Mouse (Mus musculus) inflammation-experienced regulatory T-cells, adult 6 months (primary cell): Measurements from ENCODE around the gene Wdr46. TPM values are rescaled to one million over a fixed set of nuclear protein-coding genes. Genes with fewer than 3 reads are reported as not detected.
A peak's percentile ranks its signal among the peaks of the same experiment; 100 is the strongest.
"Not testable (repeated sequence)": the region's sequence is repeated elsewhere in the genome, so short reads cannot be mapped to it uniquely, and the experiment has no call there.

Experiments used
- ATAC-seq: one replicate; pipeline ENCODE4 v1.8.0; 2017
- polyA plus RNA-seq, 3 experiments: library from polyadenylated mRNA; unstranded; fragments of 100-300 nt; shearing (Covaris generic); gene quantifications; one replicate each; pipeline ENCODE4 v1.2.1; 2017

The Wdr46 gene
- polyA plus RNA-seq, 3 experiments from 2014 or later = 6.8 to 11.0 (median 10.1) TPM

GRCm38 (mm10) chr17:33929371-33930279, 10.8 kb upstream of the Wdr46 start, which contains the start of gene Rgl2:
TSS of gene Rgl2 (plus strand) at chr17:33929543.
- peak; percentile 55 for ATAC-seq

DNA sequence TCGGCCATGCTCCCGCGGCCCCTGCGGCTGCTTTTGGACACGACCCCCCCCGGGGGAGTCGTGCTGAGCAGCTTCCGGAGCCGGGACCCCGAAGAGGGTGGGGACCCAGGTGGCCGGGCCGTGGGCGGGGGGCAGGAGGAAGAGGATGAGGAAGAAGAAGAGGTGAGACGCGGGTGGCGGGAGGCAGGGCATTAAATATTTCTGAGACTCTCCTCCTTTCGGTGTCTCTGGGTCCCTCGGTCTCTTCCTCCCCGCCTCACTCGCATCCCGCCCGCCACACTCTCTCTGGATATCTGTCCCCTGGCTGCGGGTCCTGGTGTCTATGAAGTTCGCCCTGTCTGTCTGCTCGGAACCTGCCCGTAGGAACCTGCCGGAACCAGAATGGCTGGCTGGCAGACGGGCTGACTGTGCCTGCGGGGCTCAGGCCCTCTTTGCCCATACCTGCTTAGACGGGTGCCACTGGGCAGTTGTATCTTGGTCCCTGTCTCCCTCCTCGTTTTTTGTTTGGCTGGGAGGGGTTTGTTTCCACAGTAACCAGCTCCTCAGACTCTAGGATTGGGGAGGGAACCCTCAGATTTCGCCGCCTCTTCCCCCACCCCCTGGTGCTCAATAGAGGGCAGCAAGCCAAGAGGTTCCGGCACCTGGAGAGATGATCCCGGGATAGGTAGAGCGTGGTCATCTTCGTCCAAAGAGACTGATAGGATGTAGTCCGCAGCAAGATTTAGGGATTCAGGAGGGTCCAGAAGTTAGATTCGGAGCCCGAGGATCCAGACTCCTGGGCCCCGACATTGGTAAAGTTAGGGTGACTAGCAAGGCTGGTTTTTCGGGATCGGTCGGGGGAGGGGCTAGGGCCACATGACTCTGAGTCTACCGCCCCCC, 9.9 kb upstream of the Wdr46 start:
- peak; percentile 30 for ATAC-seq

DNA sequence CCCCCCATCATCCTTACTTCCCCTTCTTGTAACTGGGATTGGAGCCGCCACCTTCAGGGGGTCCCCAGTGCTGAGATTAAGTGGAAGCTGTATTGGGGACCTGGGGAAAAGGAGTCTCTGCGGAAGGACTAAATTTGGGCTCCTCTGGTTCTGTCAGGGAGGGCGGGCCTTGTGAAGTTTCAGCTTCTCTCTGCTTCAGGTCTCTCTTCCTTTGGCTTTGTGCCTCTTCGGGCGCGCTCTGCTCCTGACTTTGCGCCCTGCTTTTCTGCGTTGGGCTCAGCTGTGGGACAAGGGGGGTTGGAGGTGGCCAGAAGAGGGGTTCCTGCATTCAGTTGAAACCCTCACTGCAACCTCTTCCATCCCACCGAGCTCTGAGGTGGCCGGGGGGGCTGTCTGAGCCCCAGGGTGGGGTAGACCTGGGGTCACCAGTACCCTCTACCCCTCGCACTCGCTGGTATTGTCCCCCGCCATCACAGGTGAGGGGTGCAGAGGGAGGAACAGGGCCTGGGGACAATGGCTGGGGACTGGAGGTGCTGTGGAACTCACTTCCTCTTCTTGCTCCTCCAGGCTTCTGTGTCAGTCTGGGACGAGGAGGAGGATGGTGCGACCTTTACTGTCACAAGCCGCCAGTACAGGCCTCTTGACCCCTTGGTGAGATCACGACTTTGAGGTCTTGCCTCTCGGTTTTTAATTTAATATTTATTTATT, 9.1 kb upstream of the Wdr46 start:
- ATAC-seq = peak; percentile 47

DNA sequence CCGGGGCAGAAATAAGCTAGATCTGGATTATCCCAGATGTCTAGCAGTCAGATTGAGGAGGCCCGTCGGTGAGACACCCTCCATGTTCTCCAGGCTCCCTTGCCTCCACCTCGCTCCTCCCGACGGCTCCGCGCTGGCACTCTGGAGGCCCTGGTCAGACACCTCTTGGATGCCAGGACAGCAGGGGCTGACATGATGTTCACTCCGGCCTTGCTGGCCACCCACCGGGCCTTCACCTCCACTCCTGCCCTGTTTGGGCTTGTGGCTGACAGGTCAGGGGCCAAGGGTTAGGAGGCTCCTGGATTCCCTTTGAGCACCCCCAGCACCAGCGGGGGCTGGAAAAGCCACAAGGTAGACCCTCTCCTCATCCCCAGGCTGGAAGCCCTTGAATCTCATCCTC, 8.5 kb upstream of the Wdr46 start:
- ATAC-seq = no peak

- ATAC-seq = no peak
Measured at GRCm38 (mm10) chr17:33932448-33932847, 8.0 kb upstream of the Wdr46 start.

GRCm38 (mm10) chr17:33932970-33933369, 7.5 kb upstream of the Wdr46 start:
- ATAC-seq = no peak

- ATAC-seq = no peak
Measured at GRCm38 (mm10) chr17:33935422-33936055, 4.9 kb upstream of the Wdr46 start.

DNA sequence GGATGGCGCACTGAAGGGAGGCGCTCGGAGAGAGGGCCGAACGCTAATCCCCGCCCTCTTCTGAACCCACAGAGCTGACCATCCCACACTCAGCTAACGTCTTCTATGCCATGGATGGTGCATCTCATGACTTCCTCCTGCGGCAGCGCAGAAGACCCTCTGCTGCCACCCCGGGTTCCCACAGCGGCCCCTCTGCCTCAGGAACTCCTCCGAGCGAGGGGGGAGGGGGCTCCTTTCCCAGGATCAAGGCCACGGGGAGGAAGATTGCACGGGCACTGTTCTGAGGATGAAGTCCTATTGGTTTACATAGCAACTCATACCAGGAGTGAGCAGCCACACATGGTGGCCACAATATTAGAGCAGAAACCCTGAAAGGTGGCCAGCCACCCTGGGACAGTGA, 3.5 kb upstream of the Wdr46 start:
- no peak for ATAC-seq

DNA sequence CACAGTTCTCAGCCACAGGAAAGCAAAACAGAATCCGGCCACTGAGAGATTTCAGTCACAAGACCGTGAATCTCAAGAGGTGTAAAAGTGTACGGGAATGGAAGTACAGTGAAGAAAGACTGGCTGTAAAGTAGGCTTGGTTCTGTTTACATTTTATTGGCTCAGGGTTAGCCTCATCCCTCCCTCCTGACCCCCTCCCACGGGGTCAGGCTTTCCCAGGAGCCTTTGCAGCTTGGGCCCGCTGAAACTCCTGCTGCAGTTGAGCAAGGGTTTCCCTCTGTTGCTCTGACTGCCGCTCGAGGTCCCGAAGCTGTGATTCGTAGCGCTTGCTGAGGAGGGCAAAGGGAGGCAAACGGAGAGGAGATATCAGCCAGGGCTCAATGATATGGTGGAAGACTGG, 1.7 kb upstream of the Wdr46 start:
- no peak for ATAC-seq

GRCm38 (mm10) chr17:33940981-33941380, 521 bp downstream of the Wdr46 start:
- no peak for ATAC-seq

- no peak for ATAC-seq
Measured at GRCm38 (mm10) chr17:33941381-33941780, 921 bp downstream of the Wdr46 start.

GRCm38 (mm10) chr17:33943454-33943853, 3.0 kb downstream of the Wdr46 start:
- ATAC-seq = no peak

DNA sequence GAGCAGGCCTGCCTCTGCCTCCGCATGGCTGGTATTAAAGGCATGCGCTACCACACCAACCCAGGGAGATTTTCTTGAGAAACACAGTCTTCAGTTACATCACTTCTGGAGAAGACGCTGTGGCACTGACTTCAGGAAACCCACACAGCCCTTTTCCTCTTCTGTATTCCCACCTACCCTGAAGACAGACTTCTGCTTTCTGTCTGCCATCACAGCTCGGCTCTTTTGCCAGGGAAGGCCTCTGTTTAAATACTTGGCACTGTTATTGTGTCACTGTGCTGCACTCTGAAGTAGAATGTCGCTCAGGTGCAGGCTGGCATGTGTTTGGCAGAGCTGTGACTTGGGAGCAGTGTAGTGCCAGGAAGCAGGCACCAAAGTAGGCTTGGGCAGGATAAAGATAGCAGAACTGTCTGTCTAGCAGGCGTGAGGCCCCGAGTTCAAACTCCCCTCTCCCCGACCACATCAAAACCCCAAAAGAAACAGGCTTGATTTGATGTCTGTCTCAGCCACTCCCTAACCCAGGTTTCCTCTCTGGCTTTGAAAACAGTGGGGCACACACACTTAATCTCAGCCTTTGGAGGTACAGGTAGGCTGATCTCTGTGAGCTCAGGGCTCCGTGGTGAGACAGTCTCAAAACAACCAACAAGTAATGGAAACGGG, 7.1 kb downstream of the Wdr46 start:
- peak; percentile 40 for ATAC-seq

- no peak for ATAC-seq
Measured at GRCm38 (mm10) chr17:33948090-33948904, 7.8 kb downstream of the Wdr46 start.

GRCm38 (mm10) chr17:33948905-33949537, 8.6 kb downstream of the Wdr46 start:
- no peak for ATAC-seq

DNA sequence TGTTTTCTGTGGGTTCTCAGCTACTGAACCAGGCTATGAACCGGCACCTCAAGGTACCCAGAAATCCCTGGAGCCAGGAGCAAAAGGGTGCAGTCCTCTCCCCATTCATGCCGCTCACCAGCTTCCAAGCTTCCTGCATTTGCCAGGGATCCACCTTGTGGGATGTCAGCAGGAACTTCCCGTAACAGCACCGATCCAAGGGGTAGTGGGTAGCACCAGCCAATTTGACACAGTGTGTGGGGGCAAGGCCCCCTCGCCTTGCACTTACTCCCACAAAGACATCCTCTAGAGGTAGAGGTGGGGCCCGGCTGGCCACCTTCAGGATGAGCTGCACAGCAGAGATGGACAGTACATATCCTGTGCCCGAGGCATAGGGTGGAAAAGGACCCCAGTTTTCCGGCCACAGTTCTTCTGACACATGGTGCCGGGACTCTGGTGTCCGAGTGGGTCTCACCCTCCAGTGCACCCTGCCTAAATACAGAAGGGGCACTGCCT, 9.7 kb downstream of the Wdr46 start:
- ATAC-seq = no peak

DNA sequence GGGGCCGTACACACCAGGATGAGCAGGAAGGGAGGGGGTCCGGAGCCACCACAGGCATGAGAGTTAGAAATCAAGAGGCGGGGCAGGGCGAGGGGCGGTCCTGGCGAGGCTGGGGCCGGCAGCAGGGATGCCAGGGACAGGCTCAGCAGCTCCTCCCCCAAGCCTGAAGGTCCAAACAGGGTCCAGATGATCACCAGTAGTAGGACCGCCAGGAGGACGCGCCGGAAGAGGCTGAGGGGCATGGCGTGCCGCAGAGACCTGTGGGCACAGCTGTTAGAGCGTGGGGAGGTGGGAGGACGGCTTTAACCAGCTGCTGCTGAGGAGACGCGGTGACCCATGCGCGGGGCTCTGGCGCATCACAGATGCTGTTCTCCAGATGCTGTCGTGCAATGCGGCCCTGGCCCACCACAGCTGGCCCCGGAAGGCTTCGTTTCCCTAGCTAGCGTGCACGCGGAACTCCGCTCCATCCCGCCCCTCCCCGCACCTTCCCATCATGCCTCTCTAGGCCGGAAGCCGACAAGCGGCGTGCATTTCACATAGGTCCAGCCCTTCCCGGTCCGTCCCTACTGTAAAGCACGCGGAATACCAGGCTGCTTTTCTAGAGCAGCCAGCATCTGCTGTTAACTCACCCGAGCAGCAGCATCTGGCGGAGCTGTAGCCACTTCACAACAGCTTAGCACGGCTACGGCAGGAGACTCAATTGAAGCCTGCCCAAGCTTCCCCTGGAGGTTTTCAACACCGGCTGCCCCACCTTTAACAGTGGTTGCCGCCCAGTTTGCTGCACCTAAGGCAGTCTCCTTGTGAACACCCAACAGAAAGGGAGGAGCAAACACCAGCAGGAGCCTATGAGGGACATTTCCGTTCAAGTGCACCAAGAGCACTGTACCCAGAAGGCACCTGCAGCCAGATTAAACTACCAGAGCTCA, 10.8 kb downstream of the Wdr46 start, which contains the start of gene B3galt4:
Gene B3galt4 (minus strand): TSS at position 468 of the 926 bp plus-strand sequence.
- peak; percentile 66 for ATAC-seq

- ATAC-seq = not testable (repeated sequence)
Measured at GRCm38 (mm10) chr17:33952015-33952414, 11.6 kb downstream of the Wdr46 start.

DNA sequence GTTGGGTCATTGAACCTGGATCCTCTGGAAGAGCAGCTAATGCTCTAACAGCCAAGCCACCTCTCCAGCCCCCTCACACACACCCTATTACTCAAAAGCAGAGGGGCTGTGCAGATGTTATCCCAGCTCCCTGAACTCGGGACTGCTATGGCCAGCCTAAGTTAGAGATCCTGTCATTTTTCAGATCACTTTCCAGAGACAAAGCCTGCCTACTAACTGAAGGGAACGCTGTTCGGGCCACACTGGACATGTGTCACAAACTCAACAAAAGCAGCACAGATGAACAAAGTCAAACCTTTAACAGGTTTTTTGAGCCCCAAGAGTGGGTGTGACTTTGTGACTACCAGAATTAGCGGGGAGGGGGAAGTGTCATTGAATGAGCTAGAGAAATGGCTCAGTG, 12.4 kb downstream of the Wdr46 start:
- ATAC-seq = no peak
